15 mouse cellular contexts compared by ENCODE assay signal in the genomic region with DNA sequence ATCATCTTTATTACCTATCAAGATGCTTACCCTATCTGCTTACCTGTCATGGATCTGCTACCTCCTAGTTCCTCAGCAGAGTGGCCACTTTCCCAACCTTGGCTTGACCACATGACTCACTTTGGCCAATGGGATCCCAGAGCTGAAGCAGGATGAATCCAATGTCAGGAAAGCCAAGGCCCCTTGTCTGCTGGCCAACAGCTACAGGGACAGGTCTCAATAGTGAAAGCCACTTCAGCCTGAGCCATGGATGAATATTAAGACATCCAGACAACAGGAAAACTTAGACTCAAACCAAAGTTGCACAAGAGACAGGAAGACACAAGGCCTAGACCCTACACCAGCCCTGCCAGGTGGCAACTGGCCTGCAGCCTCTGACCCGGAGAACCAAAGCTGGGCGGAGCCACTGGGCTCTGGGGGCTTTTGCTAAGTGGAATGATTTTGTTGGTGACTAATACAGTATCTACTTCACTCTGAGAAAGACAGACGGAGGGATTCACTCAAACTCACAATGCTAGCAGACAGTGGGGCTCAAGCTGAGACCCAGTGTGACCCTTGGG.
DNase-seq lines count a peak whose midpoint lies in the region; ATAC-seq and TF ChIP-seq lines count a peak whose summit lies in the region.
"Had no signal": no experiment of that assay in that cellular context is flagged by ENCODE, and none has a peak within 500 bp of the region (broad histone marks: within the 10 kb centered on the region; RNA-seq: fewer than 3 reads in every experiment).

No protein-coding gene starts in this region.

- H3K27me3 ChIP-seq in forebrain, embryonic 10.5 days (ENCODE audit: poor library complexity, severe bottlenecking) = peaks cover 25% of the 10 kb centered on the region; the same call in 1 of the 2 replicates
- no peaks in the 10 kb centered on the region for H3K27me3 ChIP-seq in forebrain, embryonic 16.5 days (replicated peaks; ENCODE audit: control insufficient read depth, insufficient read depth, low read length)
- no peaks in the 10 kb centered on the region for H3K27me3 ChIP-seq in lung, embryonic 15.5 days

- intact Hi-C loops in heart, postnatal 10 days (cut with DNase I) = loop anchor here (2.0 to 5.0 kb wide), 2 partner anchors 64 to 114 kb away; no protein-coding TSS in a partner anchor

- H3K4me2 ChIP-seq in forebrain, embryonic 16.5 days (ENCODE audit: low read length) = no peak overlapping the region
- H3K4me2 ChIP-seq in lung, embryonic 15.5 days = no peak overlapping the region

- peaks cover 68% of the 10 kb centered on the region for H3K4me1 ChIP-seq in forebrain, embryonic 10.5 days
- peaks cover 17% of the 10 kb centered on the region for H3K4me1 ChIP-seq in forebrain, embryonic 16.5 days (replicated peaks; ENCODE audit: control insufficient read depth, insufficient read depth, low read length)
- H3K4me1 ChIP-seq in lung, embryonic 15.5 days = peaks cover 14% of the 10 kb centered on the region

- DNase-seq in forebrain, embryonic 10.5 days (ENCODE audit: extremely low spot score, low spot score) = no peak
- no peak for DNase-seq in lung, postnatal 36 days
- peak; percentile 46 to 49 for DNase-seq in heart, adult 18-20 months
- DNase-seq in heart, postnatal 10 days = peak; percentile 47 to 56
- no peak for DNase-seq in lung, adult 18-20 months
- DNase-seq in layer of hippocampus, adult 2 months (ENCODE audit: low spot score in 2 of 2) = no peak
- DNase-seq: cerebellum, postnatal 36 days; forebrain, postnatal 0 days; layer of hippocampus, postnatal 36 days had no signal

- ATAC-seq in forebrain, embryonic 16.5 days = no peak
- no peak for ATAC-seq in lung, embryonic 15.5 days (ENCODE audit: borderline replicate concordance, extremely low read depth, low FRiP score, low TSS enrichment)
- ATAC-seq: forebrain, postnatal 0 days had no signal

- H3K36me3 ChIP-seq in forebrain, embryonic 10.5 days (replicated peaks) = peaks cover 3% of the 10 kb centered on the region
- H3K36me3 ChIP-seq in forebrain, embryonic 16.5 days (ENCODE audit: control insufficient read depth, insufficient read depth) = no peaks in the 10 kb centered on the region
- H3K36me3 ChIP-seq in lung, embryonic 15.5 days = no peaks in the 10 kb centered on the region
- H3K36me3 ChIP-seq: G1E; limb, embryonic 10.5 days had no signal

- no peak overlapping the region for H3K4me3 ChIP-seq in forebrain, embryonic 10.5 days
- no peak overlapping the region for H3K4me3 ChIP-seq in forebrain, embryonic 16.5 days (replicated peaks; ENCODE audit: low read length)
- no peak overlapping the region for H3K4me3 ChIP-seq in lung, embryonic 15.5 days
- H3K4me3 ChIP-seq in layer of hippocampus, adult 2 months = no peak overlapping the region
- H3K4me3 ChIP-seq: limb, embryonic 10.5 days; myocyte had no signal

- H3K9me3 ChIP-seq in forebrain, embryonic 10.5 days = no peaks in the 10 kb centered on the region
- H3K9me3 ChIP-seq in forebrain, embryonic 16.5 days (ENCODE audit: control insufficient read depth, low read length) = no peaks in the 10 kb centered on the region
- H3K9me3 ChIP-seq in lung, embryonic 15.5 days = no peaks in the 10 kb centered on the region
- H3K9me3 ChIP-seq: G1E; limb, embryonic 10.5 days had no signal

- no peak for TF ChIP-seq CTCF in layer of hippocampus, adult 2 months (conservative IDR thresholded peaks at IDR 0.05)

- no peak overlapping the region for H3K9ac ChIP-seq in forebrain, embryonic 16.5 days (replicated peaks; ENCODE audit: low read depth, low read length)
- no peak overlapping the region for H3K9ac ChIP-seq in lung, embryonic 15.5 days
- H3K9ac ChIP-seq: forebrain, postnatal 0 days; liver, embryonic 14.5 days had no signal

- H3K27ac ChIP-seq in forebrain, embryonic 10.5 days = peak overlapping the region; percentile 27; the same call in 1 of the 2 replicates
- H3K27ac ChIP-seq in forebrain, embryonic 16.5 days (ENCODE audit: low read length) = no peak overlapping the region
- H3K27ac ChIP-seq in lung, embryonic 15.5 days = peak overlapping the region; percentile 69
- H3K27ac ChIP-seq in layer of hippocampus, adult 2 months = no peak overlapping the region
- H3K27ac ChIP-seq: liver, embryonic 14.5 days had no signal

- WGBS in forebrain, embryonic 10.5 days = 88% methylated on average over 3 of the region's 3 CpGs
- WGBS in forebrain, embryonic 16.5 days = 83% methylated on average over 3 of the region's 3 CpGs
- WGBS in lung, embryonic 15.5 days = 84% methylated on average over 3 of the region's 3 CpGs

Comparison
In these comparisons a context has a peak if more than half of its experiments do, and no peak if none do; other contexts are left out.
1. H3K27ac ChIP-seq: peak in forebrain, embryonic 10.5 days (single experiment) and lung, embryonic 15.5 days (single experiment); none in forebrain, embryonic 16.5 days (single experiment) and layer of hippocampus, adult 2 months (single experiment).
2. DNase-seq: peak in heart, adult 18-20 months (2 of 2) and heart, postnatal 10 days (2 of 2); none in forebrain, embryonic 10.5 days (single experiment), lung, postnatal 36 days (single experiment), lung, adult 18-20 months (0 of 2) and layer of hippocampus, adult 2 months (0 of 2).